Mouse (Mus musculus) CH12.LX (cell line): Measurements from ENCODE around the gene Arl6ip5. TPM values are rescaled to one million over a fixed set of nuclear protein-coding genes. Genes with fewer than 3 reads are reported as not detected.
A peak's percentile ranks its signal among the peaks of the same experiment; 100 is the strongest.

ENCODE experiments used
- DNase-seq: peaks from one replicate; pipeline ENCODE4 v3.0.0-alpha.2; 2013; ENCODE audit errors: extremely low read depth
- H3K27ac ChIP-seq: 2 replicates; pipeline ENCODE4 v1.5.1; 2012; ENCODE audit warnings: low read depth, mild to moderate bottlenecking, control low read depth, moderate library complexity; ENCODE audit not compliant: insufficient read depth
- H3K27me3 ChIP-seq: replicated peaks from 2 replicates; pipeline ENCODE3; 2012; ENCODE audit warnings: inconsistent platforms
- H3K36me3 ChIP-seq, 2 experiments: replicated peaks in 1 of 2; 2 replicates each; pipeline versions ENCODE3 to v1.6.1; 2012; ENCODE audit warnings: inconsistent platforms in 1 of 2, low read length in 1 of 2, mild to moderate bottlenecking in 1 of 2, mixed read lengths in 1 of 2, moderate library complexity in 1 of 2; ENCODE audit not compliant: control insufficient read depth in 1 of 2, insufficient read depth in 1 of 2
- H3K4me1 ChIP-seq, 2 experiments: 2 replicates each; pipeline ENCODE4 v1.6.1; 2012; ENCODE audit warnings: inconsistent platforms in 1 of 2, moderate library complexity in 1 of 2; ENCODE audit not compliant: insufficient read depth in 2 of 2, control insufficient read depth in 1 of 2
- H3K4me2 ChIP-seq: 2 replicates; pipeline ENCODE4 v1.6.1; 2012; ENCODE audit warnings: low read depth, mild to moderate bottlenecking, control low read depth; ENCODE audit not compliant: poor library complexity, insufficient read depth, severe bottlenecking
- H3K4me3 ChIP-seq, 3 experiments: fragments of 150-350 bp in 1 of 3; sonication (generic) in 1 of 3; replicated peaks in 1 of 3; 2 replicates each; pipeline versions ENCODE3 to v1.5.1; 2011 to 2012; ENCODE audit warnings: low read depth in 2 of 3, low read length in 2 of 3, mild to moderate bottlenecking in 2 of 3, moderate library complexity in 2 of 3, control low read depth in 1 of 3, improper control_type of control experiment in 1 of 3, inconsistent platforms in 1 of 3, mixed read lengths in 1 of 3; ENCODE audit not compliant: poor library complexity in 1 of 3
- H3K79me2 ChIP-seq: replicated peaks from 2 replicates; pipeline ENCODE4 v1.6.1; 2012; ENCODE audit warnings: mild to moderate bottlenecking, moderate library complexity; ENCODE audit not compliant: control insufficient read depth, poor library complexity, insufficient read depth, severe bottlenecking; ENCODE audit errors: extremely low read depth
- H3K9ac ChIP-seq: 2 replicates; pipeline ENCODE4 v1.6.1; 2012; ENCODE audit warnings: low read depth, mild to moderate bottlenecking, control low read depth, moderate library complexity; ENCODE audit not compliant: insufficient read depth
- H3K9me3 ChIP-seq: replicated peaks from 2 replicates; pipeline ENCODE3; 2012; ENCODE audit warnings: low read length, inconsistent platforms, mixed read lengths
- CHD1 ChIP-seq: IDR thresholded peaks from 2 replicates; pipeline ENCODE4 v1.6.1; 2012; ENCODE audit warnings: low read depth, low read length, improper control_type of control experiment, inconsistent platforms
- CHD2 ChIP-seq: IDR thresholded peaks from 2 replicates; pipeline ENCODE4 v1.6.1; 2011; ENCODE audit warnings: low read length, improper control_type of control experiment
- ELF1 ChIP-seq: IDR thresholded peaks from 2 replicates; pipeline ENCODE4 v1.6.1; 2014; ENCODE audit warnings: low read depth, mild to moderate bottlenecking, inconsistent platforms, low read length, improper control_type of control experiment
- EP300 ChIP-seq: IDR thresholded peaks from 2 replicates; pipeline ENCODE4 v1.6.1; 2011; ENCODE audit warnings: low read length, improper control_type of control experiment
- ETS1 ChIP-seq: conservative IDR thresholded peaks from 2 replicates; pipeline ENCODE4 v1.6.1; 2012; ENCODE audit warnings: low read depth, mild to moderate bottlenecking, inconsistent platforms, low read length, improper control_type of control experiment, moderate library complexity
- GABPA ChIP-seq: IDR thresholded peaks from 2 replicates; pipeline ENCODE4 v1.6.1; 2012; ENCODE audit warnings: low read depth, low read length, improper control_type of control experiment, inconsistent platforms; ENCODE audit not compliant: insufficient replicate concordance
- IRF4 ChIP-seq: IDR thresholded peaks from 2 replicates; pipeline ENCODE4 v1.6.1; 2014; ENCODE audit warnings: low read depth, mild to moderate bottlenecking, inconsistent platforms, low read length, improper control_type of control experiment
- JUND ChIP-seq: conservative IDR thresholded peaks from 2 replicates; pipeline ENCODE4 v1.6.1; 2011; ENCODE audit warnings: low read depth, low read length, improper control_type of control experiment
- KAT2A ChIP-seq: IDR thresholded peaks from 2 replicates; pipeline ENCODE4 v1.6.1; 2012; ENCODE audit warnings: low read length, improper control_type of control experiment, inconsistent platforms; ENCODE audit not compliant: insufficient replicate concordance
- MAX ChIP-seq: IDR thresholded peaks from 2 replicates; pipeline ENCODE4 v1.6.1; 2011; ENCODE audit warnings: low read length, improper control_type of control experiment
- MAZ ChIP-seq: IDR thresholded peaks from 2 replicates; pipeline ENCODE4 v1.6.1; 2012; ENCODE audit warnings: low read depth, mild to moderate bottlenecking, inconsistent platforms, low read length, improper control_type of control experiment, moderate library complexity
- MEF2A ChIP-seq: IDR thresholded peaks from 2 replicates; pipeline ENCODE4 v1.6.1; 2014; ENCODE audit warnings: low read depth, mild to moderate bottlenecking, inconsistent platforms, low read length, improper control_type of control experiment, borderline replicate concordance
- MYC ChIP-seq: IDR thresholded peaks from 2 replicates; pipeline ENCODE4 v1.6.1; 2011; ENCODE audit warnings: low read depth, mild to moderate bottlenecking, improper control_type of control experiment, low read length
- NRF1 ChIP-seq: IDR thresholded peaks from 2 replicates; pipeline ENCODE4 v1.6.1; 2014; ENCODE audit warnings: low read depth, mild to moderate bottlenecking, inconsistent platforms, low read length, improper control_type of control experiment, moderate library complexity
- SIN3A ChIP-seq: IDR thresholded peaks from 2 replicates; pipeline ENCODE4 v1.6.1; 2012; ENCODE audit warnings: low read length, improper control_type of control experiment, inconsistent platforms
- TBP ChIP-seq: conservative IDR thresholded peaks from 2 replicates; pipeline ENCODE4 v1.6.1; 2011; ENCODE audit warnings: low read depth, low read length, improper control_type of control experiment
- TCF12 ChIP-seq: IDR thresholded peaks from 2 replicates; pipeline ENCODE4 v1.6.1; 2014; ENCODE audit warnings: low read depth, mild to moderate bottlenecking, inconsistent platforms, low read length, improper control_type of control experiment
- UBTF ChIP-seq: IDR thresholded peaks from 2 replicates; pipeline ENCODE4 v1.6.1; 2012; ENCODE audit warnings: low read depth, mild to moderate bottlenecking, inconsistent platforms, low read length, improper control_type of control experiment, moderate library complexity
- USF2 ChIP-seq: conservative IDR thresholded peaks from 2 replicates; pipeline ENCODE4 v1.6.1; 2011; ENCODE audit warnings: low read depth, low read length, improper control_type of control experiment
- ZC3H11A ChIP-seq: IDR thresholded peaks from 2 replicates; pipeline ENCODE4 v1.6.1; 2012; ENCODE audit warnings: low read depth, mild to moderate bottlenecking, inconsistent platforms, low read length, improper control_type of control experiment
- ZKSCAN1 ChIP-seq: IDR thresholded peaks from 2 replicates; pipeline ENCODE4 v1.6.1; 2012; ENCODE audit warnings: low read depth, inconsistent platforms, low read length, improper control_type of control experiment, borderline replicate concordance
- ZNF384 ChIP-seq: IDR thresholded peaks from 2 replicates; pipeline ENCODE4 v1.6.1; 2012; ENCODE audit warnings: low read depth, low read length, improper control_type of control experiment, inconsistent platforms
- dilution Hi-C: fragments of 300-500 bp; cut with MboI; formaldehyde crosslinking; loops from 2 replicates; pipeline ENCODE4 v1.14.3; 2020; ENCODE audit warnings: low sequenced_read_pairs; ENCODE audit not compliant: extremely low pct_unique_long_range_greater_than_20kb, extremely low pct_ligation_motif_present
- in situ Hi-C: fragments of 300-500 bp; cut with MboI; formaldehyde crosslinking; loops from 3 replicates; pipeline ENCODE4 v1.14.3; 2019; ENCODE audit warnings: low sequenced_read_pairs, low pct_ligation_motif_present, low pct_unique_long_range_greater_than_20kb, mixed read lengths
- polyA plus RNA-seq: library from polyadenylated mRNA; unstranded; fragments of >175 nt; gene quantifications from 2 replicates; pipeline ENCODE4 v1.2.1, GENCODE M21; 2012; ENCODE audit warnings: low read depth; ENCODE audit not compliant: insufficient read length
- total RNA-seq, 2 experiments: library from RNA; depleted of rRNA; stranded (reverse); fragments of 300-350 nt in 1 of 2; fragments of >200 nt in 1 of 2; gene quantifications; 2 replicates each; pipeline ENCODE4 v1.2.3; 2012 to 2014

Arl6ip5 gene
- total and polyA plus RNA-seq, 3 experiments: 43.6 to 135 (median 118) TPM

DNA sequence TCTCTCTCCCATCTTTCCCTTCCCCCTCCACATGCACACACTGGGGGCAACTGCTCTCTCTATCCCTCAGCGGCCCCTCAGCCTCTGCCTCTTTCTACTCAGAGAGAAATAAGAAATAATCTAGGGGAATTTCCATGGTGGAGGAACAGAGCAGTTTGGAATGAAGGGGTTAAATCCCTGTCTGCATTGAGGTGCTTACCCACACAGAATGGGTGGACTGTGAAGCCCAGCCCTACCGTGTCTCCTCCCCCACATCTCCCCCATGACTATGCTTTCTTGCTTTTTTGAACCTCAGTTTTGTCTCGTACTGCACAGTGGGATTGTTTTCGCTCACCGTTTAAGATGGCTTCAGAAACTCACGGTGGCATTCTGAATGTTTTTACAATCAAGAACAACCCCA lies 11.8 kb downstream of the Arl6ip5 start:
- dilution Hi-C loops (no loop called here), in situ Hi-C loops (loop anchor here (25.0 kb wide), 1 partner anchor 615 kb away; no protein-coding TSS in a partner anchor)
- H3K4me2 ChIP-seq: no peak overlapping the region
- peaks cover 8 to 56% of the 10 kb centered on the region in 2 experiments for H3K4me1 ChIP-seq
- no peaks in the 10 kb centered on the region for H3K27me3 ChIP-seq
- H3K36me3 ChIP-seq: peaks cover 15 to 59% of the 10 kb centered on the region in 2 experiments
- TF ChIP-seq MAZ: no peak
- TF ChIP-seq MEF2A: no peak
- 0 out of 2 replicates have a peak, but pooled peaks have one; percentile 14 for TF ChIP-seq CHD2
- TF ChIP-seq ZKSCAN1: no peak
- TF ChIP-seq NRF1: no peak
- TF ChIP-seq MAX: no peak
- TF ChIP-seq ZC3H11A: no peak
- no peak for TF ChIP-seq CHD1
- no peak for TF ChIP-seq SIN3A
- TF ChIP-seq TCF12: no peak
- no peak for TF ChIP-seq GABPA
- TF ChIP-seq MYC: no peak
- TF ChIP-seq TBP: 0 out of 2 replicates have a peak, but pooled peaks have one; percentile 49
- TF ChIP-seq JUND: no peak
- TF ChIP-seq UBTF: no peak
- TF ChIP-seq ETS1: no peak
- no peak for TF ChIP-seq KAT2A
- TF ChIP-seq ZNF384: no peak
- DNase-seq: no peak
- no peak overlapping the region for H3K9ac ChIP-seq
- H3K79me2 ChIP-seq: peaks cover 36% of the 10 kb centered on the region
- no peaks in the 10 kb centered on the region for H3K9me3 ChIP-seq
- no peak overlapping the region for H3K4me3 ChIP-seq
- H3K27ac ChIP-seq: 0 out of 2 replicates have a peak overlapping the region, but pooled peaks have one; percentile 4

DNA sequence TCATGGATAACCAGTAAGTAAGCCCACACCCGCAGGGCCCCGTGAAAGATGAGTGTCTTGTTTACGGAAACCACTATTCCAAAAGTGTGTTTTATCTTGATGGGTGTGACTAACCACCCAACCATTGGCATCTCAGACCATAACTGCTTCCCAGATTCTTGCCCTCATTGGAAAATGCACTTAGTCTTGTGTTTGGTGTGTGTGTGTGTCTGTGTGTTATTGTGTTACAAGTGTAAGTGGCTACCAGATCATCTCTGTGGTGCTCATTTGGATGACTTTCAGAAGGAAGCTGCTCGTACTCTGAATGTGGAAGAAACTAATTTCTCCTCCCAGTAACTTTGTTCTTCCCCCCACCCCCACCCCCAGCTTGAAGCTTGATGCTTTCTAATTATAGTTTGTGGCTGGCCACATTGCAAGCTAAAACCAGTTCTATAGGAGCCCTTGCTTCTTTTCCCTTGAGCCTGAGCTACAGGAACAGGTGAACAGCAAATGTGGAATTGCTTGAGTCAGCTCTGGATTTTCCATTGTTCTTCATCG lies 12.5 kb downstream of the Arl6ip5 start:
- peak; percentile 67 for DNase-seq
- Histone ChIP-seq H3K27ac (peak overlapping the region; percentile 64; the same call in 1 of the 2 replicates), H3K4me3 (no peak overlapping the region), H3K9me3 (no peaks in the 10 kb centered on the region), H3K27me3 (no peaks in the 10 kb centered on the region), H3K4me1 (peaks cover 8 to 56% of the 10 kb centered on the region in 2 experiments), H3K36me3 (peaks cover 15 to 65% of the 10 kb centered on the region in 2 experiments), H3K4me2 (peak overlapping the region; percentile 90), H3K79me2 (peaks cover 33% of the 10 kb centered on the region), H3K9ac (no peak overlapping the region)
- 0 out of 2 replicates have a peak, but pooled peaks have one; percentile 45 for TF ChIP-seq CHD2
- no peak for TF ChIP-seq USF2
- TF ChIP-seq ETS1: peak; percentile 28
- no peak for TF ChIP-seq ELF1
- TF ChIP-seq MEF2A: peak; percentile 91
- TF ChIP-seq IRF4: peak; percentile 38; the same call in 1 of the 2 replicates
- TF ChIP-seq MAZ: peak; percentile 46; the same call in 1 of the 2 replicates
- TF ChIP-seq EP300: peak; percentile 40; the same call in 1 of the 2 replicates
- peak; percentile 28; the same call in 1 of the 2 replicates for TF ChIP-seq TCF12
- dilution Hi-C loops: no loop called here
- in situ Hi-C loops: loop anchor here (25.0 kb wide), 1 partner anchor 614 kb away; no protein-coding TSS in a partner anchor
